10 mouse cellular contexts compared by ENCODE assay signal in the genomic region with DNA sequence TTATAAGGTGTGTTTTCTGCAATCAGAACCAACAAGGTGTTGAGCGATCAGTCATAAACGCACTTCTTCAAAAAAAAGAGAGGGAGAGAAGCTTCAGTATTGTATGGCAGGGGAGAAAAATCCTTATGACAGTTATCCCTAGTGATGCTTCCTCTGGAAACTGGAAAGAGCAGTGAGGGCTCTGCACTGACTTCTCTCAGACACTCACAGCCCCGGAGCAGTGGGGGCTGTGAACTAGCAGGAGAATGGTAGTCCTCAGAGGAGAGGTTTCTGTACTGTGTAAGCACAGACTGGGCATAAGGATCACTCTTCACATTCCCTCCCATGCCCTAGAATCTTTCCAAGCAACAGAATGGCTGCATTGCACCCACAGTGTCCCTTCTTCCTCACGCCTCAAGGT. TPM values are rescaled to one million over a fixed set of nuclear protein-coding genes. Genes with fewer than 3 reads are reported as not detected.
DNase-seq lines count a peak whose midpoint lies in the region; ATAC-seq and TF ChIP-seq lines count a peak whose summit lies in the region.
"Had no signal": no experiment of that assay in that cellular context is flagged by ENCODE, and none has a peak within 500 bp of the region (broad histone marks: within the 10 kb centered on the region; RNA-seq: fewer than 3 reads in every experiment).

No protein-coding gene starts in this region.

- peak overlapping the region; percentile 99 for H3K4me2 ChIP-seq in liver, embryonic 12.5 days

- no peak for DNase-seq in gastrocnemius, adult 2 months
- DNase-seq in gastrocnemius, postnatal 25 days, result no peak
- peak; percentile 56 for DNase-seq in retina, postnatal 1 day
- DNase-seq in retina, embryonic 14.5 days (ENCODE audit: low spot score), result no peak
- DNase-seq in MN1 (ENCODE audit: low spot score), result no peak
- DNase-seq in kidney, adult 18-20 months, result no peak

- no peaks in the 10 kb centered on the region for H3K36me3 ChIP-seq in liver, embryonic 12.5 days

- no peak overlapping the region for H3K9ac ChIP-seq in liver, embryonic 12.5 days

- 0 out of 2 replicates have a peak, but pooled peaks have one; percentile 16 for ATAC-seq in liver, embryonic 12.5 days
- no peak for ATAC-seq in megakaryocyte-erythroid progenitor cell, adult 5-6 weeks (replicated peaks; ENCODE audit: low FRiP score, low TSS enrichment, poor library complexity, severe bottlenecking)

- intact Hi-C loops in gastrocnemius, adult 2 months (cut with DNase I), result no loop called here

- H3K4me1 ChIP-seq in liver, embryonic 12.5 days, result peaks cover 12% of the 10 kb centered on the region

- WGBS in liver, embryonic 12.5 days (ENCODE audit: insufficient replicate concordance), result 28% methylated on average over 4 of the region's 4 CpGs

- H3K27me3 ChIP-seq in liver, embryonic 12.5 days (replicated peaks), result peaks cover 37% of the 10 kb centered on the region

- peak overlapping the region; percentile 88 for H3K4me3 ChIP-seq in gastrocnemius, adult 2 months
- H3K4me3 ChIP-seq in liver, embryonic 12.5 days, result no peak overlapping the region

- TF ChIP-seq CTCF in gastrocnemius, adult 2 months (IDR thresholded peaks at IDR 0.05), result no peak

- H3K27ac ChIP-seq in gastrocnemius, adult 2 months, result no peak overlapping the region
- no peak overlapping the region for H3K27ac ChIP-seq in liver, embryonic 12.5 days

- H3K9me3 ChIP-seq in liver, embryonic 12.5 days (replicated peaks), result no peaks in the 10 kb centered on the region; the same call in 1 of the 2 replicates

RNA-seq across cellular contexts. Expression of a gene that starts 33.8 kb away (rescaled TPM):
- total RNA-seq in gastrocnemius, adult 2 months (2021), result not detected
- not detected for total RNA-seq in gastrocnemius, postnatal 25 days (2021)
- polyA plus RNA-seq in liver, embryonic 12.5 days (2016; fragmentation: Nextera tagmentation; extraction: Ambion mirVana), result not detected in 2 replicates
- not detected in 2 replicates for total RNA-seq in megakaryocyte-erythroid progenitor cell, adult 5-6 weeks (2014; fragmentation: Nextera tagmentation)
- total RNA-seq in megakaryocyte-erythroid progenitor cell, adult 5-6 weeks (2017), result not detected in 2 replicates
- total RNA-seq: adrenal gland, postnatal 10 days; layer of hippocampus, postnatal 36 days had no signal
